Mouse (Mus musculus): ENCODE data around the gene Ankrd13a. TPM values are rescaled to one million over a fixed set of nuclear protein-coding genes. Genes with fewer than 3 reads are reported as not detected.

The Ankrd13a gene
- total RNA-seq (2023): 100 to 1,000 TPM; 228 to 235 TPM

GRCm38 (mm10) chr5:114774403-114775051 is at the start of gene Ankrd13a:
Gene Ankrd13a (plus strand): TSS chr5:114774677.

GRCm38 (mm10) chr5:114775056-114775979 is 841 bp downstream of the Ankrd13a start, which contains the start of gene Git2:
Gene Git2 (minus strand): TSS chr5:114775517.

GRCm38 (mm10) chr5:114822796-114823688 is 48.6 kb downstream of the Ankrd13a start, which contains the start of gene 1500011B03Rik:
Gene 1500011B03Rik (minus strand): TSS chr5:114823468.

GRCm38 (mm10) chr5:114853364-114853763 is 78.9 kb downstream of the Ankrd13a start, which contains the start of gene 4930519G04Rik:
Gene 4930519G04Rik (plus strand): TSS chr5:114853664.

Other genes with a start within 250 kb of the Ankrd13a start
- under 1 TPM; 0.62 to 0.86 TPM for gene Fam222a, start 206.7 kb upstream of the Ankrd13a start, total RNA-seq (2023)
- gene Trpv4, start 116.3 kb upstream of the Ankrd13a start, total RNA-seq (2023): 1 to 10 TPM; 3.0 to 3.1 TPM
- gene Gltp, start 83.7 kb upstream of the Ankrd13a start, total RNA-seq (2023): 100 to 1,000 TPM in 1 of 2 experiments, 10 to 100 TPM in 1; 96.7 to 108 TPM
- gene Tchp, start 66.9 kb upstream of the Ankrd13a start, total RNA-seq (2023): 1 to 10 TPM; 4.7 to 6.2 TPM
- gene Git2, start 840 bp downstream of the Ankrd13a start, total RNA-seq (2023): 100 to 1,000 TPM; 136 to 142 TPM
- 10 to 100 TPM; 21.0 to 27.6 TPM for gene 1500011B03Rik, start 48.8 kb downstream of the Ankrd13a start, total RNA-seq (2023)
- under 1 TPM in 1 of 2 experiments, not detected in 1; 0.53 TPM for gene 4930519G04Rik, start 79.0 kb downstream of the Ankrd13a start, total RNA-seq (2023)
- gene Gm9936, start 84.0 kb downstream of the Ankrd13a start, total RNA-seq (2023): not detected
- 10 to 100 TPM; 10.8 to 14.4 TPM for gene Oasl2, start 122.3 kb downstream of the Ankrd13a start, total RNA-seq (2023)
- gene Oasl1, start 148.6 kb downstream of the Ankrd13a start, total RNA-seq (2023): 10 to 100 TPM in 1 of 2 experiments, 1 to 10 TPM in 1; 6.1 to 11.8 TPM
- gene 2210016L21Rik, start 167.5 kb downstream of the Ankrd13a start, total RNA-seq (2023): 10 to 100 TPM; 12.7 to 13.0 TPM
- not detected for gene Hnf1a, start 196.4 kb downstream of the Ankrd13a start, total RNA-seq (2023)
- gene Sppl3, start 236.5 kb downstream of the Ankrd13a start, total RNA-seq (2023): 10 to 100 TPM; 45.9 to 47.6 TPM

All from neutrophil, adult 59 days (primary cell).